Mouse (Mus musculus): ENCODE data around the gene Plcb1. TPM values are rescaled to one million over a fixed set of nuclear protein-coding genes. Genes with fewer than 3 reads are reported as not detected.
A peak's percentile ranks its signal among the peaks of the same experiment; 100 is the strongest.

Plcb1 gene
- polyA plus RNA-seq, 1 experiment from 2014 or later: 8.7 TPM

DNA sequence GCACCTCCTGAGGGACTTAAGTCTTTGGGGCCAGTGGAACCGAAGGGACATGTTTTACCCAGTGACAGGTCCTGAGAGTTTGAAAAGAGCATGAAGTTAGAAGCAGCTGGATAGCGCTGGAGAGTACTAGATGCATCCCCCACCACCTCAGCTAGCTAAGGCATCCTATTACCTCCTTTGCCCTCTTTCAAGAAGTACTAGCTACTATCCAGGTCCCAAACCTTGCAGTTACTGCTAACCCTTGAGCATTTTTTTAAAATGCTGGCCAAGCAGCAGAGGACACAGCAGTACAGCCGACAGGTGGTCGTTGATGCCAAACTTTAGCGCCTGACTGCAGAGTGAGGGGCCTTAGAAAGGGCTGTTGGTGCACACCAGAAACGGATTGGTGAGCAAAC lies 986 bp downstream of the Plcb1 start:
- peak overlapping the region; percentile 76 for H3K9ac ChIP-seq (ENCODE audit: low read depth, low read length)
- H3K27me3 ChIP-seq (replicated peaks; ENCODE audit: control insufficient read depth, insufficient read depth, low read length): peaks cover 6% of the 10 kb centered on the region; the same call in 1 of the 2 replicates
- 4% methylated on average over 6 of the region's 6 CpGs for WGBS
- ATAC-seq (ENCODE audit: low read depth) (no peak), DNase-seq (ENCODE audit: low spot score) (no peak)
- H3K36me3 ChIP-seq (ENCODE audit: control insufficient read depth, insufficient read depth, low read length): no peaks in the 10 kb centered on the region
- H3K4me1 ChIP-seq (ENCODE audit: control insufficient read depth, insufficient read depth, low read length): peaks cover 7% of the 10 kb centered on the region; the same call in 1 of the 2 replicates
- peak overlapping the region; percentile 87 for H3K4me2 ChIP-seq (ENCODE audit: low read depth, low read length)
- no peak overlapping the region for H3K27ac ChIP-seq (replicated peaks; ENCODE audit: low read depth, low read length)
- H3K4me3 ChIP-seq (ENCODE audit: low read depth, low read length): peak overlapping the region; percentile 77
- H3K9me3 ChIP-seq (ENCODE audit: control insufficient read depth, low read length): no peaks in the 10 kb centered on the region

DNA sequence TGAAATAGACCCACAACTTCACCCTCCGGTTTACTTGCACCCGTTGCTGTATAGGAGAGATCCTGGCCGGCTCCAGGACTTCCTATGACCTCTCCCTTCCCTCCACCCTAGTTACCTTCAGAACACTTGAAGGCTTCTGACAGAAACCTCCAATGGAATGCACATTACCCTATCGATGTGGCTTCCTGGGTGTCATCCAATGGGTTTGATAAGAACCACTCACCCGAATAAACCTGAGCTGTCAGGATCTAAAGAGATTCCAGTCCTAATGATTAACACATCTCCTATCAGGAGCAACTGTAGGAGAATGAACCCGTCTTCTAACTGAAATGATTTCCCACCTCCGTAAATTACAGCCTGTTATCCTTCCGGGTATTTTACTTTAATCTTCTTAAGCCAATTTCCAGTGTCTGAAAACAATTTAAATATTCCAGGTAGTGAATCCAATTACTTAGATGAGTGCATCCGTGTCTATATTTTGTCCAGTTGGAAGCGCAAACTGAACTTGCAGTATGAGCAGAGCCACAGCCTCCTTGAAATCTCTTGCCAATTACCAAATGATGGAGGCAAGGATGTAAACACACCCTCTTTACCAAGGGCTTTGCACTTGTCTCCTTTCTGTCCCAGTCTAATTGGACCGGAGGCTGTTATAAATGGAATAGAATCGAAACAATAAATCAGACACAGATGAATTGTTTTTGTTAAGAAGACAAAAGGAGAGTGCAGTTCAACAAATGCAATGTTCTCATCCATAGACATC lies 1.6 kb downstream of the Plcb1 start:
- Histone ChIP-seq H3K9ac (ENCODE audit: low read depth, low read length) (peak overlapping the region; percentile 76; the same call in 1 of the 2 replicates), H3K4me3 (ENCODE audit: low read depth, low read length) (peak overlapping the region; percentile 77), H3K4me2 (ENCODE audit: low read depth, low read length) (peak overlapping the region; percentile 87), H3K27me3 (replicated peaks; ENCODE audit: control insufficient read depth, insufficient read depth, low read length) (peaks cover 6% of the 10 kb centered on the region; the same call in 1 of the 2 replicates), H3K36me3 (ENCODE audit: control insufficient read depth, insufficient read depth, low read length) (no peaks in the 10 kb centered on the region), H3K4me1 (ENCODE audit: control insufficient read depth, insufficient read depth, low read length) (peaks cover 7% of the 10 kb centered on the region; the same call in 1 of the 2 replicates), H3K27ac (replicated peaks; ENCODE audit: low read depth, low read length) (no peak overlapping the region), H3K9me3 (ENCODE audit: control insufficient read depth, low read length) (no peaks in the 10 kb centered on the region)
- no peak for ATAC-seq (ENCODE audit: low read depth)
- 50% methylated on average over 12 of the region's 12 CpGs for WGBS
- DNase-seq (ENCODE audit: low spot score): no peak

- Histone ChIP-seq H3K4me1 (ENCODE audit: control insufficient read depth, insufficient read depth, low read length) (peaks cover 4% of the 10 kb centered on the region; the same call in 1 of the 2 replicates), H3K4me2 (ENCODE audit: low read depth, low read length) (no peak overlapping the region), H3K27ac (replicated peaks; ENCODE audit: low read depth, low read length) (no peak overlapping the region), H3K9me3 (ENCODE audit: control insufficient read depth, low read length) (no peaks in the 10 kb centered on the region), H3K36me3 (ENCODE audit: control insufficient read depth, insufficient read depth, low read length) (no peaks in the 10 kb centered on the region), H3K9ac (ENCODE audit: low read depth, low read length) (no peak overlapping the region), H3K27me3 (replicated peaks; ENCODE audit: control insufficient read depth, insufficient read depth, low read length) (no peaks in the 10 kb centered on the region), H3K4me3 (ENCODE audit: low read depth, low read length) (no peak overlapping the region)
- 52% methylated on average over 7 of the region's 7 CpGs for WGBS
- ATAC-seq (ENCODE audit: low read depth) (no peak), DNase-seq (ENCODE audit: low spot score) (no peak)
Measured at GRCm38 (mm10) chr2:134792926-134793325, 7.1 kb downstream of the Plcb1 start.

DNA sequence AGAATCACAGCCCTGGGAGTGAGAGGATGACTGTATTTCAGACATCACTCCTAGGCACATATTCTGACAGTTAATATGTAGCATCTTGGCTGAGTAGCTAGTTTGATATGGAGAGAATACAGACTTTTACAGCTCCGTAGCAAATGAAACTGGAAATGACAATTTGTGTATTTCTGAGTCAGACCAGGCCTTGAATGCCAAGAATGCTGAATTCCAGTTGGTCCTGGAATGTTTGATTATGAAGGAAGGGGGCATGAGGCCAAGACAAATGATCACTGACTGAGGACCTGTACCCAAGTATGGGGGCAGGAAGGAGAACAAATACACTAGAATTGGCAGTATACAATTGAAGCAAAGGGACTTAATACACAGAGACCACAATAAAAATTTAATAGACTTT lies 14.4 kb downstream of the Plcb1 start:
- Histone ChIP-seq H3K4me1 (ENCODE audit: control insufficient read depth, insufficient read depth, low read length) (no peaks in the 10 kb centered on the region), H3K4me2 (ENCODE audit: low read depth, low read length) (no peak overlapping the region), H3K4me3 (ENCODE audit: low read depth, low read length) (no peak overlapping the region), H3K27ac (replicated peaks; ENCODE audit: low read depth, low read length) (no peak overlapping the region), H3K27me3 (replicated peaks; ENCODE audit: control insufficient read depth, insufficient read depth, low read length) (no peaks in the 10 kb centered on the region), H3K9ac (ENCODE audit: low read depth, low read length) (no peak overlapping the region), H3K36me3 (ENCODE audit: control insufficient read depth, insufficient read depth, low read length) (no peaks in the 10 kb centered on the region), H3K9me3 (ENCODE audit: control insufficient read depth, low read length) (no peaks in the 10 kb centered on the region)
- no peak for ATAC-seq (ENCODE audit: low read depth)
- 61% methylated on average over 1 of the region's 1 CpGs for WGBS
- no peak for DNase-seq (ENCODE audit: low spot score)

- no peaks in the 10 kb centered on the region for H3K9me3 ChIP-seq (ENCODE audit: control insufficient read depth, low read length)
- H3K27me3 ChIP-seq (replicated peaks; ENCODE audit: control insufficient read depth, insufficient read depth, low read length): no peaks in the 10 kb centered on the region
- no peak for ATAC-seq (ENCODE audit: low read depth)
- H3K36me3 ChIP-seq (ENCODE audit: control insufficient read depth, insufficient read depth, low read length): no peaks in the 10 kb centered on the region
- H3K4me1 ChIP-seq (ENCODE audit: control insufficient read depth, insufficient read depth, low read length): peaks cover 3% of the 10 kb centered on the region; the same call in 1 of the 2 replicates
- 65% methylated on average over 11 of the region's 11 CpGs for WGBS
- H3K27ac ChIP-seq (replicated peaks; ENCODE audit: low read depth, low read length): no peak overlapping the region
- no peak overlapping the region for H3K4me2 ChIP-seq (ENCODE audit: low read depth, low read length)
- no peak overlapping the region for H3K9ac ChIP-seq (ENCODE audit: low read depth, low read length)
- H3K4me3 ChIP-seq (ENCODE audit: low read depth, low read length): no peak overlapping the region
- DNase-seq (ENCODE audit: low spot score): peak; percentile 64
Measured at GRCm38 (mm10) chr2:134816383-134816782, 30.5 kb downstream of the Plcb1 start.

- no peak overlapping the region for H3K4me2 ChIP-seq (ENCODE audit: low read depth, low read length)
- no peaks in the 10 kb centered on the region for H3K36me3 ChIP-seq (ENCODE audit: control insufficient read depth, insufficient read depth, low read length)
- H3K4me3 ChIP-seq (ENCODE audit: low read depth, low read length): no peak overlapping the region
- ATAC-seq (ENCODE audit: low read depth): no peak
- no peaks in the 10 kb centered on the region for H3K9me3 ChIP-seq (ENCODE audit: control insufficient read depth, low read length)
- no peak overlapping the region for H3K27ac ChIP-seq (replicated peaks; ENCODE audit: low read depth, low read length)
- H3K9ac ChIP-seq (ENCODE audit: low read depth, low read length): no peak overlapping the region
- H3K27me3 ChIP-seq (replicated peaks; ENCODE audit: control insufficient read depth, insufficient read depth, low read length): no peaks in the 10 kb centered on the region
- H3K4me1 ChIP-seq (ENCODE audit: control insufficient read depth, insufficient read depth, low read length): peaks cover 3% of the 10 kb centered on the region; the same call in 1 of the 2 replicates
- DNase-seq (ENCODE audit: low spot score): no peak
- 84% methylated on average over 7 of the region's 7 CpGs for WGBS
Measured at GRCm38 (mm10) chr2:134817058-134817840, 31.4 kb downstream of the Plcb1 start.

DNA sequence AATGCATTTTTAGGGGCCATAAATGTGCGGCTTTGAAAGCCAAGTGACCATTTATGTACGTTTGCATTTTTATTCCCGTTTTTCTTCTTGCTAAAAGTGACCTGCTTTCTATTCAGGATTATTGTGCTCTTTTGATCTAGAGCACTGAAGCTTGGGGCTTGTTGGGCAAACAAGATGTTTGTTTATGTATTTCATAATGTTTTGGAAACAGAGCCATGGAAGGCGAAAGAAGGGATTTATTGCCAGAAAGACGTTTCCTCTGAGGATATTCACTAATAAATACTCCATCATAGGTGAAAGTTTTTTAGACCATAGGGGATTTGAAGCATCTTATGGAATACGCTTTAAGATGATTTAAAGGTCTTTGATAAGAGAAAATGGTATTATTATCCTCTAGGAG lies 35.3 kb downstream of the Plcb1 start:
- H3K4me3 ChIP-seq (ENCODE audit: low read depth, low read length): no peak overlapping the region
- no peak overlapping the region for H3K4me2 ChIP-seq (ENCODE audit: low read depth, low read length)
- ATAC-seq (ENCODE audit: low read depth) (no peak), DNase-seq (ENCODE audit: low spot score) (no peak)
- peaks cover 3% of the 10 kb centered on the region; the same call in 1 of the 2 replicates for H3K4me1 ChIP-seq (ENCODE audit: control insufficient read depth, insufficient read depth, low read length)
- H3K27me3 ChIP-seq (replicated peaks; ENCODE audit: control insufficient read depth, insufficient read depth, low read length): no peaks in the 10 kb centered on the region
- no peaks in the 10 kb centered on the region for H3K36me3 ChIP-seq (ENCODE audit: control insufficient read depth, insufficient read depth, low read length)
- H3K9me3 ChIP-seq (ENCODE audit: control insufficient read depth, low read length): no peaks in the 10 kb centered on the region
- H3K9ac ChIP-seq (ENCODE audit: low read depth, low read length): no peak overlapping the region
- 72% methylated on average over 6 of the region's 6 CpGs for WGBS
- no peak overlapping the region for H3K27ac ChIP-seq (replicated peaks; ENCODE audit: low read depth, low read length)

GRCm38 (mm10) chr2:134825645-134826044 lies 39.8 kb downstream of the Plcb1 start:
- WGBS: 59% methylated on average over 7 of the region's 7 CpGs
- H3K36me3 ChIP-seq (ENCODE audit: control insufficient read depth, insufficient read depth, low read length): no peaks in the 10 kb centered on the region
- no peak overlapping the region for H3K27ac ChIP-seq (replicated peaks; ENCODE audit: low read depth, low read length)
- ATAC-seq (ENCODE audit: low read depth): no peak
- no peak overlapping the region for H3K9ac ChIP-seq (ENCODE audit: low read depth, low read length)
- no peaks in the 10 kb centered on the region for H3K9me3 ChIP-seq (ENCODE audit: control insufficient read depth, low read length)
- H3K4me1 ChIP-seq (ENCODE audit: control insufficient read depth, insufficient read depth, low read length): no peaks in the 10 kb centered on the region
- H3K4me2 ChIP-seq (ENCODE audit: low read depth, low read length): no peak overlapping the region
- no peak overlapping the region for H3K4me3 ChIP-seq (ENCODE audit: low read depth, low read length)
- no peaks in the 10 kb centered on the region for H3K27me3 ChIP-seq (replicated peaks; ENCODE audit: control insufficient read depth, insufficient read depth, low read length)
- no peak for DNase-seq (ENCODE audit: low spot score)

All from embryonic facial prominence, embryonic 14.5 days (tissue).